Mouse (Mus musculus) forebrain, embryonic 14.5 days (tissue): Measurements from ENCODE around the gene Pon1. TPM values are rescaled to one million over a fixed set of nuclear protein-coding genes. Genes with fewer than 3 reads are reported as not detected.

Experiments
- ATAC-seq: fragments of 200-750 bp; cut with Nextera tagmentation; 2 replicates; pipeline ENCODE4 v1.8.0; 2017; ENCODE audit warnings: mild to moderate bottlenecking, moderate library complexity
- DNase-seq: peaks from one replicate; pipeline ENCODE4 v3.0.0-alpha.2; 2015; ENCODE audit warnings: low spot score
- H3K27ac ChIP-seq: fragments of 300-500 bp; sonication (generic); 2 replicates; pipeline ENCODE4 v1.5.1; 2014; ENCODE audit warnings: low read depth, mild to moderate bottlenecking, control low read depth, low read length, moderate library complexity
- H3K27me3 ChIP-seq: fragments of 300-500 bp; sonication (generic); replicated peaks from 2 replicates; pipeline ENCODE4 v1.6.1; 2014; ENCODE audit warnings: low read length, control low read depth, mixed read lengths; ENCODE audit not compliant: control insufficient read depth, insufficient read depth
- H3K36me3 ChIP-seq: fragments of 300-500 bp; sonication (generic); 2 replicates; pipeline ENCODE4 v1.6.1; 2014; ENCODE audit warnings: low read length, control low read depth; ENCODE audit not compliant: control insufficient read depth, insufficient read depth
- H3K4me1 ChIP-seq: fragments of 300-500 bp; sonication (generic); 2 replicates; pipeline ENCODE4 v1.6.1; 2014; ENCODE audit warnings: antibody characterized with exemption, low read length, control low read depth; ENCODE audit not compliant: control insufficient read depth, insufficient read depth
- H3K4me2 ChIP-seq: fragments of 300-500 bp; sonication (generic); 2 replicates; pipeline ENCODE4 v1.6.1; 2014; ENCODE audit warnings: mild to moderate bottlenecking, control low read depth, low read length
- H3K4me3 ChIP-seq: fragments of 300-500 bp; sonication (generic); 2 replicates; pipeline ENCODE4 v1.5.1; 2014; ENCODE audit warnings: low read depth, low read length, control low read depth
- H3K9ac ChIP-seq: fragments of 300-500 bp; sonication (generic); 2 replicates; pipeline ENCODE4 v1.6.1; 2014; ENCODE audit warnings: mild to moderate bottlenecking, low read length, control low read depth, moderate library complexity
- H3K9me3 ChIP-seq: fragments of 300-500 bp; sonication (generic); replicated peaks from 2 replicates; pipeline ENCODE4 v1.6.1; 2016; ENCODE audit warnings: low read length, control low read depth, mixed read lengths; ENCODE audit not compliant: control insufficient read depth
- WGBS: fragments of 180-500 bp; shearing (Covaris S2); extraction: QIAGEN DNeasy Blood & Tissue Kit; methylation state at CpG from one replicate; pipeline ENCODE4 v1.1.7; 2014; 5-methylcytosine and 5-hydroxymethylcytosine counted together
- polyA plus RNA-seq: library from polyadenylated mRNA; unstranded; fragments of >200 nt; fragmentation: Nextera tagmentation; extraction: Ambion mirVana; gene quantifications from 2 replicates; pipeline ENCODE4 v1.2.1, GENCODE M21; 2014

Gene Pon1
- polyA plus RNA-seq, 1 experiment from 2014 or later = 0.28 TPM

DNA sequence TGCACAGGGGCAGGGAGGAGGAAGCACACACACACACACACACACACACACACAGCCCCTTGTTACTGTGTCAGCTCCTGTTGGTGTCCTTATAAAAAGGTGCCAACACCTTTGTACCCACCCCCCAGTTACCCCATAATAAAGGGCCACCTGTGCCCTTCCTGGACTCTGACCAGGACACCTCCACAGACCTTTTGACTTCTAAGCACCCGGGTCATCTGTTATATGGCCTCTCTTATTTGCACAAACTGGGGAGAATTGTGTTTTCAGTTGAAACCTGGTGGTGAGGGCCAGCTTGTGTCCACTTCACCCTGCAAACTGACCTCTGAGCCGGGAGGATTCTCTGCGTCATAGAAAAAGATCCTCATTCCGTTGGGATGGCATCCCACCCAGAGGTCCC is 22.3 kb downstream of the Pon1 start:
- Histone ChIP-seq H3K27me3 (no peaks in the 10 kb centered on the region), H3K9ac (no peak overlapping the region), H3K4me3 (no peak overlapping the region), H3K36me3 (no peaks in the 10 kb centered on the region), H3K4me2 (no peak overlapping the region), H3K27ac (no peak overlapping the region), H3K4me1 (no peaks in the 10 kb centered on the region; the same call in 1 of the 2 replicates), H3K9me3 (no peaks in the 10 kb centered on the region)
- ATAC-seq (no peak), DNase-seq (no peak)
- WGBS = 89% methylated on average over 4 of the region's 4 CpGs

DNA sequence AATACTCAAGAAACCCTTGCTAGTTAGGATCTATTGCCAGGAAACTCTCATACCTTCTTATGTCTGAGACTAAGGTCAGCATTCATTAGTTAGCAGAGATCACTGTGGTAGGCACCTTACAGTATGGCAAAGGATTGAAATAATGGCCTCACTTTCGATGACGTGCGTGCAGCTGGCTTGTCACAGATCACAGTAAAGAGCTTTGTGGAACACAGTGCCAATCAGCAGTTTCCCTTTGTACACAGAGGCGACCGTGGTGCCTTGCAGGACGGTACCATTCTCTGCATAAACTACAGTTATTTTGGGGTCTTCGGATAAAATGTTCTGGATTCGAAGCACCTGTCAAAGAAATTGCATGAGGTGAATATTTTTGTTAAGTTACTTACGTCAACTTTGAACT is 25.6 kb downstream of the Pon1 start:
- no peak overlapping the region for H3K9ac ChIP-seq
- H3K4me1 ChIP-seq = peaks cover 7% of the 10 kb centered on the region
- no peak overlapping the region for H3K4me3 ChIP-seq
- peak; percentile 39 for DNase-seq
- H3K27ac ChIP-seq = no peak overlapping the region
- ATAC-seq = peak; percentile 45
- H3K4me2 ChIP-seq = no peak overlapping the region
- no peaks in the 10 kb centered on the region for H3K9me3 ChIP-seq
- H3K27me3 ChIP-seq = no peaks in the 10 kb centered on the region
- 39% methylated on average over 9 of the region's 9 CpGs for WGBS
- H3K36me3 ChIP-seq = no peaks in the 10 kb centered on the region

DNA sequence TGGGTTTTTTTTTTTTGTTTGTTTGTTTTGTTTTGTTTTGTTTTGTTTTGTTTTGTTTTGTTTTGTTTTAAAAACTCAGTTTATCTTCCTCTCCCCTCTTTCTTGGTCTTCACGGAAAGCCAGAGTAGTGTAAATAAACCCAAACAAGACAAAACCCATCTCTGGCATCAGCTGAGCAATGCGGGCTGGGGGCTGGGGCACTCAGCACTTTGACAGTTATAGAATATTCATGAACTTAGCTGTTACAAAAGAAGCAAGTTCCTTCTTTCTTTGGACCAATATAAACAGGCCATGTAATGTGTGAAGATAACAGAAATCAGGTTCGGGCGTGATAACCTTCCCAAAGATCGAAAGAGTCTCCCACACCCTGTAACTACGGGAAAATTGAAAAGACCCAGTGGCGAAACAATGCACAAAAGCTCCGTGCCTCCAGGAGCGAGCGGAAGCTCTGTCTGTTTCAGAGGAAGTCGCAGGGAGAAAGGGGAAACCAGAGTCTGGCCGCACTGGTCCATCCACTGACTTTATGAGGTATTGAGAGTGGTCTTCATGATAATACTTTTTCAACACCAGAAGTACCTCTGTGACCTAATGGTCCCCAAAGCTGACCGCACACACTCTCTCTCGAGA is 26.6 kb downstream of the Pon1 start:
- ATAC-seq (peak; percentile 64), DNase-seq (no peak)
- H3K4me1 ChIP-seq = peaks cover 7% of the 10 kb centered on the region
- no peaks in the 10 kb centered on the region for H3K9me3 ChIP-seq
- 44% methylated on average over 14 of the region's 14 CpGs for WGBS
- no peak overlapping the region for H3K9ac ChIP-seq
- H3K4me2 ChIP-seq = peak overlapping the region; percentile 32
- H3K4me3 ChIP-seq = no peak overlapping the region
- H3K27me3 ChIP-seq = no peaks in the 10 kb centered on the region
- no peak overlapping the region for H3K27ac ChIP-seq
- no peaks in the 10 kb centered on the region for H3K36me3 ChIP-seq

- Histone ChIP-seq H3K4me3 (no peak overlapping the region), H3K4me2 (no peak overlapping the region), H3K27ac (no peak overlapping the region; the same call in 1 of the 2 replicates), H3K4me1 (peaks cover 7% of the 10 kb centered on the region), H3K36me3 (peaks cover 3% of the 10 kb centered on the region; the same call in 1 of the 2 replicates), H3K9ac (no peak overlapping the region), H3K27me3 (no peaks in the 10 kb centered on the region), H3K9me3 (no peaks in the 10 kb centered on the region)
- ATAC-seq (no peak), DNase-seq (no peak)
- WGBS = 35% methylated on average over 9 of the region's 9 CpGs
Observed at GRCm38 (mm10) chr6:5164855-5165254, 28.9 kb downstream of the Pon1 start.

- WGBS = 97% methylated on average over 13 of the region's 14 CpGs
- no peak for DNase-seq
- ATAC-seq = no peak
- Histone ChIP-seq H3K27ac (0 out of 2 replicates have a peak overlapping the region, but pooled peaks have one; percentile 2), H3K9ac (no peak overlapping the region), H3K27me3 (no peaks in the 10 kb centered on the region), H3K9me3 (no peaks in the 10 kb centered on the region), H3K4me3 (no peak overlapping the region), H3K4me2 (no peak overlapping the region), H3K4me1 (peaks cover 7% of the 10 kb centered on the region), H3K36me3 (peaks cover 13% of the 10 kb centered on the region; the same call in 1 of the 2 replicates)
Observed at GRCm38 (mm10) chr6:5163507-5164144, 30.1 kb downstream of the Pon1 start.

GRCm38 (mm10) chr6:5162052-5162451 is 31.7 kb downstream of the Pon1 start:
- DNase-seq (no peak), ATAC-seq (no peak)
- H3K4me3 ChIP-seq = no peak overlapping the region
- H3K9me3 ChIP-seq = no peaks in the 10 kb centered on the region
- no peak overlapping the region for H3K4me2 ChIP-seq
- peaks cover 21% of the 10 kb centered on the region; the same call in 1 of the 2 replicates for H3K36me3 ChIP-seq
- H3K27me3 ChIP-seq = no peaks in the 10 kb centered on the region
- H3K9ac ChIP-seq = no peak overlapping the region
- 86% methylated on average over 6 of the region's 6 CpGs for WGBS
- H3K27ac ChIP-seq = no peak overlapping the region
- H3K4me1 ChIP-seq = peaks cover 7% of the 10 kb centered on the region

GRCm38 (mm10) chr6:5159385-5159791 is 34.4 kb downstream of the Pon1 start:
- no peak overlapping the region for H3K4me2 ChIP-seq
- H3K27ac ChIP-seq = no peak overlapping the region
- ATAC-seq (no peak), DNase-seq (no peak)
- 87% methylated on average over 7 of the region's 7 CpGs for WGBS
- H3K4me1 ChIP-seq = no peaks in the 10 kb centered on the region
- no peaks in the 10 kb centered on the region for H3K27me3 ChIP-seq
- H3K9ac ChIP-seq = no peak overlapping the region
- H3K4me3 ChIP-seq = no peak overlapping the region
- no peaks in the 10 kb centered on the region for H3K9me3 ChIP-seq
- peaks cover 28% of the 10 kb centered on the region; the same call in 1 of the 2 replicates for H3K36me3 ChIP-seq

GRCm38 (mm10) chr6:5156541-5157425 is 37.0 kb downstream of the Pon1 start:
- H3K27me3 ChIP-seq = no peaks in the 10 kb centered on the region
- H3K4me3 ChIP-seq = no peak overlapping the region
- DNase-seq (no peak), ATAC-seq (no peak)
- no peak overlapping the region for H3K9ac ChIP-seq
- WGBS = 84% methylated on average over 6 of the region's 6 CpGs
- H3K27ac ChIP-seq = no peak overlapping the region
- H3K9me3 ChIP-seq = no peaks in the 10 kb centered on the region
- H3K4me1 ChIP-seq = no peaks in the 10 kb centered on the region
- H3K4me2 ChIP-seq = no peak overlapping the region
- H3K36me3 ChIP-seq = peaks cover 33% of the 10 kb centered on the region; the same call in 1 of the 2 replicates
